Mouse (Mus musculus) kidney, embryonic 16.5 days (tissue): Measurements from ENCODE around the gene Mat2a. TPM values are rescaled to one million over a fixed set of nuclear protein-coding genes. Genes with fewer than 3 reads are reported as not detected.
A peak's percentile ranks its signal among the peaks of the same experiment; 100 is the strongest.
"Not testable (repeated sequence)": the region's sequence is repeated elsewhere in the genome, so short reads cannot be mapped to it uniquely, and the experiment has no call there.

Experiments
- ATAC-seq: fragments of 200-750 bp; cut with Nextera tagmentation; 2 replicates; pipeline ENCODE4 v1.8.0; 2017; ENCODE audit warnings: moderate TSS enrichment; ENCODE audit not compliant: low FRiP score, low TSS enrichment
- H3K27ac ChIP-seq: fragments of 300-500 bp; sonication (generic); 2 replicates; pipeline ENCODE4 v1.5.1; 2014; ENCODE audit warnings: low read length
- H3K27me3 ChIP-seq: fragments of 300-500 bp; sonication (generic); 2 replicates; pipeline ENCODE4 v1.6.1; 2014; ENCODE audit warnings: low read length, control low read depth, mixed read lengths; ENCODE audit not compliant: insufficient read depth
- H3K36me3 ChIP-seq: fragments of 300-500 bp; sonication (generic); 2 replicates; pipeline ENCODE4 v1.6.1; 2014; ENCODE audit warnings: low read length, control low read depth, mixed read lengths; ENCODE audit not compliant: insufficient read depth
- H3K4me1 ChIP-seq: fragments of 300-500 bp; sonication (generic); 2 replicates; pipeline ENCODE4 v1.6.1; 2014; ENCODE audit warnings: low read length, control low read depth, mixed read lengths; ENCODE audit not compliant: insufficient read depth
- H3K4me2 ChIP-seq: fragments of 300-500 bp; sonication (generic); replicated peaks from 2 replicates; pipeline ENCODE4 v1.6.1; 2014; ENCODE audit warnings: low read depth, low read length
- H3K4me3 ChIP-seq: fragments of 300-500 bp; sonication (generic); 2 replicates; pipeline ENCODE4 v1.5.1; 2014; ENCODE audit warnings: mild to moderate bottlenecking, low read length
- H3K9ac ChIP-seq: fragments of 300-500 bp; sonication (generic); replicated peaks from 2 replicates; pipeline ENCODE4 v1.6.1; 2014; ENCODE audit warnings: low read length
- H3K9me3 ChIP-seq: fragments of 300-500 bp; sonication (generic); 2 replicates; pipeline ENCODE4 v1.6.1; 2016; ENCODE audit warnings: low read length, control low read depth
- WGBS: fragments of 180-500 bp; shearing (Covaris S2); extraction: QIAGEN DNeasy Blood & Tissue Kit; methylation state at CpG from one replicate; pipeline ENCODE4 v1.1.7; 2014; 5-methylcytosine and 5-hydroxymethylcytosine counted together
- polyA plus RNA-seq: library from polyadenylated mRNA; unstranded; fragments of >200 nt; fragmentation: Nextera tagmentation; extraction: Ambion mirVana; gene quantifications from 2 replicates; pipeline ENCODE4 v1.2.1, GENCODE M21; 2015

The Mat2a gene
- 456 and 460 TPM in 2 replicates for polyA plus RNA-seq

DNA sequence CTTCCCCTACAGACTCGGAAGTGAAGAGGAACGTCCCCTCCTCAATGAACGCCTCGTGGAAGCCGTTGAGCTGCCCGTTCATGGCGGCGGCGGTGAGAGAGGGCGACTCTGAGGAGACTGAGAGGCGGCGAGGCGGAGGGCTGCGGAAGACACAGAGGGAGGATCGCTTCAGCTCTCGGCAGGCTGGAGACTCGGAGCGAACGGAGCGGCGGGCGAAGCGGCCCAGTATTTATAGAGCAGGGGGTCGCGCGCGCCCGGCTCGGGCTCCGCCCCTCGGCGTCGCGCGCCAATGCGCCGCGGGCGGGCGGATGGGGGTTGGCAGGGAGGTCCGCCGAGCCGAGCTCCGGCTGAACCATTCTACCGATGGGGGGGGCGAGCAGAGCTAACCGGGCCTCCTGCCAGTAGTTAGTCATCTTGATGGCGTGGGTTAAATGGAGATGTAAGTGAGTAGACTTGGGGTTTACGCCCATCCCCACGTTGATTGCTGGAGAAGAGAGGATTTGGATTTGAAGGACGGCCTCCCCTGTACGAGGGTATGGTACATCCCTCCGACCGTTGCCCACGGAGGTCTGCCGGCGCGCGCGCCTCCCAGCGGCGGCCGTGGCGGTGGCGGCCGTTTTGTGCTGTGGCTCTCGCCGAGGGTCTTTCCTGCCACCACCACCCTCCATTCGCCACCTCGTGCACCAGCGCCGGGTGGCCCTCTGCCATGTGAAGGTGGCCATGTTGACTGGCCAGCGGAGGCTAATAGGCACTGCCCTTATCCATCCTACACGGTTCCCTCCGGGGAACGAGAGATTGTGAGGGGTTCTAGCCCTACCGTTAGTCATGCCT, at the start of gene Mat2a:
Gene Mat2a, minus strand, starts transcription at position 204 of the 831 bp plus-strand sequence.
- peak within 1 kb of the TSS; percentile 100 for H3K4me3 ChIP-seq
- H3K9ac ChIP-seq = peak within 1 kb of the TSS; percentile 100
- WGBS = under 1% methylated on average over 77 of the region's 77 CpGs
- peak within 1 kb of the TSS; percentile 99 for H3K27ac ChIP-seq
- H3K36me3 ChIP-seq = peaks cover 22% of the 10 kb centered on the region
- peak within 1 kb of the TSS; percentile 91 for H3K4me2 ChIP-seq
- no peaks in the 10 kb centered on the region for H3K9me3 ChIP-seq
- peak; percentile 91 for ATAC-seq
- no peaks in the 10 kb centered on the region for H3K27me3 ChIP-seq
- peaks cover 24% of the 10 kb centered on the region for H3K4me1 ChIP-seq

DNA sequence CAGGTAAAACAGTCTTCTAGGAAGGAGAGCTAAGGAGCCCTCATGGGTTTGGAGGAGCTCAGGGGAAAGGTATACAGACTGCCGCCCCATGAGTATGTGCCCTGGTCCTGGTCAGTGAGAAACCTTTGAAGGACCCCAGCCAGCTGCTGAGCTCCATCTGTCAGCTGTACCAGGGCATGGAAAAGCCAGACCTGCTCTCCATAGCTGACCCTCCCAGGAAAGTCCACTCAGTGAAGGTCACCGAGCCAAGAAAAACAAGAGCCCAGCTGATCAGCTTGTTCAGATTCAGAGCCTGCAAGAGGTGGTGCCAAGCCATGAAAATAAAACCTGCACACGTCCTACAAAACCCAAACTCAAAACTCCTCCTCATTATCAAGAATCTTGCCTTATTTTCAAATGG, 49.5 kb upstream of the Mat2a start:
- H3K27me3 ChIP-seq = no peaks in the 10 kb centered on the region
- no peak for ATAC-seq
- no peak overlapping the region for H3K27ac ChIP-seq
- peaks cover 10% of the 10 kb centered on the region for H3K4me1 ChIP-seq
- H3K36me3 ChIP-seq = no peaks in the 10 kb centered on the region
- 35% methylated on average over 3 of the region's 3 CpGs for WGBS
- H3K4me2 ChIP-seq = no peak overlapping the region
- no peaks in the 10 kb centered on the region for H3K9me3 ChIP-seq
- no peak overlapping the region for H3K9ac ChIP-seq
- no peak overlapping the region for H3K4me3 ChIP-seq

- Histone ChIP-seq H3K9ac (no peak overlapping the region), H3K27ac (no peak overlapping the region), H3K4me2 (no peak overlapping the region), H3K9me3 (no peaks in the 10 kb centered on the region), H3K36me3 (no peaks in the 10 kb centered on the region), H3K4me3 (no peak overlapping the region), H3K4me1 (peaks cover 10% of the 10 kb centered on the region), H3K27me3 (no peaks in the 10 kb centered on the region)
- 59% methylated on average over 3 of the region's 3 CpGs for WGBS
- no peak for ATAC-seq
Observed at GRCm38 (mm10) chr6:72487282-72487681, 47.9 kb upstream of the Mat2a start.

GRCm38 (mm10) chr6:72486307-72486706, 46.9 kb upstream of the Mat2a start:
- Histone ChIP-seq H3K4me2 (no peak overlapping the region), H3K27me3 (no peaks in the 10 kb centered on the region), H3K36me3 (no peaks in the 10 kb centered on the region), H3K4me3 (no peak overlapping the region), H3K27ac (no peak overlapping the region), H3K4me1 (peaks cover 10% of the 10 kb centered on the region), H3K9ac (no peak overlapping the region), H3K9me3 (no peaks in the 10 kb centered on the region)
- no peak for ATAC-seq
- 91% methylated on average over 6 of the region's 6 CpGs for WGBS

DNA sequence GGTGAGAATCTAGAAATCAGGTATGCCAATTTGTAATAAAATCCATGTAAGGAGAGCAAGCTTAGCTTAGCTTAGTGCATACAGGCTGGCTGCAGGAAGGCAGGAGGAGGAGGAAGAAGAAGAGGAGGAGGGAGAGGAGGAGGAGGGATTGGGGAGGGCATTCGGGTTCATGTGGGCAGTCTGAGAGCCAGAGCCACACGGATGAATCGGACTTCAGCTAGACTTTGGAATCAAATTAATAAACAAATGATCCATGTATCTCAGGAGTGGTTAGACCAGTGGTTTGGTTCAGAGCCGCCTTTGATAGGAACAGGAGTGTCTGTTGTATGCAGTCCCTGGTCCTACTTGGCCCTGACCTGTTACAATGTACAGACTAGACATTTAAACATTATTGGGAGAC, 45.5 kb upstream of the Mat2a start:
- WGBS = 64% methylated on average over 4 of the region's 4 CpGs
- H3K27me3 ChIP-seq = no peaks in the 10 kb centered on the region
- H3K27ac ChIP-seq = no peak overlapping the region
- H3K4me3 ChIP-seq = no peak overlapping the region
- H3K4me1 ChIP-seq = peaks cover 10% of the 10 kb centered on the region
- ATAC-seq = no peak
- no peak overlapping the region for H3K4me2 ChIP-seq
- no peaks in the 10 kb centered on the region for H3K36me3 ChIP-seq
- no peak overlapping the region for H3K9ac ChIP-seq
- H3K9me3 ChIP-seq = 0 out of 2 replicates have a peak, but pooled peaks cover 4% of the 10 kb centered on the region

- no peak overlapping the region for H3K27ac ChIP-seq
- no peaks in the 10 kb centered on the region for H3K27me3 ChIP-seq
- no peak overlapping the region for H3K4me3 ChIP-seq
- H3K9me3 ChIP-seq = 0 out of 2 replicates have a peak, but pooled peaks cover 4% of the 10 kb centered on the region
- no peaks in the 10 kb centered on the region for H3K4me1 ChIP-seq
- H3K36me3 ChIP-seq = no peaks in the 10 kb centered on the region
- H3K4me2 ChIP-seq = no peak overlapping the region
- H3K9ac ChIP-seq = no peak overlapping the region
- no peak for ATAC-seq
- WGBS = 63% methylated on average over 2 of the region's 2 CpGs
Observed at GRCm38 (mm10) chr6:72482156-72482555, 42.8 kb upstream of the Mat2a start.

DNA sequence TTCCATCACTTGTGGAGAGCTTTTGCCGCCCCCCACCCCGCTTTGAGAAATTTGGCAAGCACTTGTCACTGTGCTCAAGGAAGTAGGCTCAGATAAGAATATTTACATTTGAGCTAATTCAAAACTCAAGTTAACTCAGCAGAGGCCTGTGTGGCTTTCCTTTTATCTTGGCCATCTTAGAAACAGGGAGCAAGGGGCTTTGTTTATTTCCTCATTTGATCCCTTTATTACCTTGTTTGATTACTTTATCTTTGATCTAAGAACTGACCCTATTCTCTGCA, 41.0 kb upstream of the Mat2a start:
- Histone ChIP-seq H3K4me2 (no peak overlapping the region), H3K27me3 (no peaks in the 10 kb centered on the region), H3K4me1 (0 out of 2 replicates have a peak, but pooled peaks cover 2% of the 10 kb centered on the region), H3K4me3 (no peak overlapping the region), H3K9ac (no peak overlapping the region), H3K36me3 (no peaks in the 10 kb centered on the region), H3K27ac (no peak overlapping the region), H3K9me3 (0 out of 2 replicates have a peak, but pooled peaks cover 4% of the 10 kb centered on the region)
- WGBS = 94% methylated on average over 2 of the region's 2 CpGs
- no peak for ATAC-seq

- WGBS = 89% methylated on average over 12 of the region's 12 CpGs
- Histone ChIP-seq H3K36me3 (no peaks in the 10 kb centered on the region), H3K9ac (no peak overlapping the region), H3K4me2 (no peak overlapping the region), H3K9me3 (0 out of 2 replicates have a peak, but pooled peaks cover 4% of the 10 kb centered on the region), H3K4me1 (0 out of 2 replicates have a peak, but pooled peaks cover 5% of the 10 kb centered on the region), H3K27me3 (no peaks in the 10 kb centered on the region), H3K27ac (no peak overlapping the region), H3K4me3 (no peak overlapping the region)
- no peak for ATAC-seq
Observed at GRCm38 (mm10) chr6:72479645-72480421, 40.5 kb upstream of the Mat2a start.

GRCm38 (mm10) chr6:72478691-72479090, 39.3 kb upstream of the Mat2a start:
- H3K4me3 ChIP-seq, H3K4me2 ChIP-seq, H3K27me3 ChIP-seq, H3K4me1 ChIP-seq, H3K27ac ChIP-seq, H3K36me3 ChIP-seq, H3K9ac ChIP-seq, H3K9me3 ChIP-seq, ATAC-seq: not testable (repeated sequence)
- 100% methylated on average over 1 of the region's 3 CpGs for WGBS

GRCm38 (mm10) chr6:72477621-72478020, 38.3 kb upstream of the Mat2a start:
- Histone ChIP-seq H3K27me3 (no peaks in the 10 kb centered on the region), H3K4me1 (peaks cover 10% of the 10 kb centered on the region), H3K36me3 (no peaks in the 10 kb centered on the region), H3K9ac (no peak overlapping the region), H3K4me3 (no peak overlapping the region), H3K4me2 (no peak overlapping the region), H3K27ac (no peak overlapping the region), H3K9me3 (0 out of 2 replicates have a peak, but pooled peaks cover 4% of the 10 kb centered on the region)
- ATAC-seq = no peak
- 91% methylated on average over 3 of the region's 3 CpGs for WGBS
